Mouse (Mus musculus) forebrain, embryonic 15.5 days (tissue): ENCODE data around the gene Usp6nl. TPM values are rescaled to one million over a fixed set of nuclear protein-coding genes. Genes with fewer than 3 reads are reported as not detected.

ENCODE experiments used
- ATAC-seq: fragments of 200-750 bp; cut with Nextera tagmentation; replicated peaks from 2 replicates; pipeline ENCODE4 v1.8.0; 2017; ENCODE audit warnings: mild to moderate bottlenecking, moderate TSS enrichment, moderate library complexity
- H3K27ac ChIP-seq: fragments of 300-500 bp; sonication (generic); replicated peaks from 2 replicates; pipeline ENCODE4 v1.5.1; 2015; ENCODE audit warnings: mild to moderate bottlenecking, inconsistent platforms
- H3K27me3 ChIP-seq: fragments of 300-500 bp; sonication (generic); 2 replicates; pipeline ENCODE4 v1.6.1; 2015; ENCODE audit warnings: inconsistent platforms
- H3K36me3 ChIP-seq: fragments of 300-500 bp; sonication (generic); 2 replicates; pipeline ENCODE4 v1.6.1; 2015; ENCODE audit warnings: mild to moderate bottlenecking, inconsistent platforms
- H3K4me1 ChIP-seq: fragments of 300-500 bp; sonication (generic); 2 replicates; pipeline ENCODE4 v1.6.1; 2015; ENCODE audit warnings: inconsistent platforms
- H3K4me2 ChIP-seq: fragments of 300-500 bp; sonication (generic); replicated peaks from 2 replicates; pipeline ENCODE4 v1.6.1; 2015; ENCODE audit warnings: mild to moderate bottlenecking, inconsistent platforms
- H3K4me3 ChIP-seq: fragments of 300-500 bp; sonication (generic); 2 replicates; pipeline ENCODE4 v1.5.1; 2015; ENCODE audit warnings: mild to moderate bottlenecking, inconsistent platforms
- H3K9ac ChIP-seq: fragments of 300-500 bp; sonication (generic); replicated peaks from 2 replicates; pipeline ENCODE4 v1.6.1; 2015; ENCODE audit warnings: mild to moderate bottlenecking, inconsistent platforms
- H3K9me3 ChIP-seq: fragments of 300-500 bp; sonication (generic); 2 replicates; pipeline ENCODE4 v1.6.1; 2016; ENCODE audit warnings: inconsistent platforms
- WGBS: fragments of 180-500 bp; shearing (Covaris S2); methylation state at CpG from one replicate; pipeline ENCODE4 v1.1.7; 2015; ENCODE audit warnings: mixed read lengths; 5-methylcytosine and 5-hydroxymethylcytosine counted together
- polyA plus RNA-seq: library from polyadenylated mRNA; unstranded; fragments of >200 nt; fragmentation: Nextera tagmentation; extraction: Ambion mirVana; gene quantifications from 2 replicates; pipeline ENCODE4 v1.2.1, GENCODE M21; 2015

Usp6nl gene
- polyA plus RNA-seq, 1 experiment from 2014 or later: 7.6 TPM

GRCm38 (mm10) chr2:6469164-6469563, 146.7 kb downstream of the Usp6nl start:
- no peak for ATAC-seq

GRCm38 (mm10) chr2:6471110-6471611, 148.7 kb downstream of the Usp6nl start:
- ATAC-seq: peak; percentile 44; the same call in 1 of the 2 replicates
- no peaks in the 10 kb centered on the region for H3K9me3 ChIP-seq
- no peak overlapping the region for H3K9ac ChIP-seq
- no peaks in the 10 kb centered on the region for H3K36me3 ChIP-seq
- H3K27me3 ChIP-seq: no peaks in the 10 kb centered on the region
- peaks cover 7% of the 10 kb centered on the region for H3K4me1 ChIP-seq
- 56% methylated on average over 4 of the region's 4 CpGs for WGBS
- H3K4me3 ChIP-seq: no peak overlapping the region
- H3K4me2 ChIP-seq: no peak overlapping the region
- H3K27ac ChIP-seq: no peak overlapping the region

More at GRCm38 (mm10) chr2:6469164-6469563, 146.7 kb downstream of the Usp6nl start:
- Histone ChIP-seq H3K4me1 (peaks cover 15% of the 10 kb centered on the region), H3K27me3 (no peaks in the 10 kb centered on the region), H3K4me3 (no peak overlapping the region), H3K27ac (no peak overlapping the region), H3K9me3 (no peaks in the 10 kb centered on the region), H3K36me3 (no peaks in the 10 kb centered on the region), H3K9ac (no peak overlapping the region), H3K4me2 (no peak overlapping the region)
- 44% methylated on average over 9 of the region's 9 CpGs for WGBS

GRCm38 (mm10) chr2:6473829-6474228, 151.4 kb downstream of the Usp6nl start:
- H3K4me2 ChIP-seq: no peak overlapping the region
- WGBS: 79% methylated on average over 5 of the region's 5 CpGs
- H3K4me3 ChIP-seq: no peak overlapping the region
- H3K27ac ChIP-seq: no peak overlapping the region
- H3K4me1 ChIP-seq: peaks cover 13% of the 10 kb centered on the region
- no peak for ATAC-seq
- H3K36me3 ChIP-seq: no peaks in the 10 kb centered on the region
- H3K9ac ChIP-seq: no peak overlapping the region
- no peaks in the 10 kb centered on the region for H3K9me3 ChIP-seq
- H3K27me3 ChIP-seq: no peaks in the 10 kb centered on the region

- Histone ChIP-seq H3K4me3 (no peak overlapping the region), H3K27ac (no peak overlapping the region), H3K36me3 (no peaks in the 10 kb centered on the region), H3K4me2 (no peak overlapping the region), H3K9ac (no peak overlapping the region), H3K4me1 (peaks cover 16% of the 10 kb centered on the region), H3K9me3 (no peaks in the 10 kb centered on the region), H3K27me3 (no peaks in the 10 kb centered on the region)
- no peak for ATAC-seq
- WGBS: 89% methylated on average over 4 of the region's 4 CpGs
Measured at GRCm38 (mm10) chr2:6477884-6478283, 155.4 kb downstream of the Usp6nl start.

- Histone ChIP-seq H3K36me3 (no peaks in the 10 kb centered on the region), H3K9me3 (no peaks in the 10 kb centered on the region), H3K4me2 (no peak overlapping the region), H3K4me1 (peaks cover 22% of the 10 kb centered on the region), H3K9ac (no peak overlapping the region), H3K4me3 (no peak overlapping the region), H3K27me3 (no peaks in the 10 kb centered on the region), H3K27ac (peak overlapping the region; percentile 24)
- WGBS: 56% methylated on average over 16 of the region's 16 CpGs
- ATAC-seq: peak; percentile 30; the same call in 1 of the 2 replicates
Measured at GRCm38 (mm10) chr2:6478361-6478965, 156.0 kb downstream of the Usp6nl start.

- H3K9ac ChIP-seq: no peak overlapping the region
- H3K4me3 ChIP-seq: no peak overlapping the region
- no peaks in the 10 kb centered on the region for H3K27me3 ChIP-seq
- no peak overlapping the region for H3K4me2 ChIP-seq
- ATAC-seq: peak; percentile 62
- WGBS: 34% methylated on average over 13 of the region's 13 CpGs
- H3K9me3 ChIP-seq: no peaks in the 10 kb centered on the region
- no peaks in the 10 kb centered on the region for H3K36me3 ChIP-seq
- H3K27ac ChIP-seq: peak overlapping the region; percentile 24
- H3K4me1 ChIP-seq: peaks cover 27% of the 10 kb centered on the region
Measured at GRCm38 (mm10) chr2:6478966-6479391, 156.5 kb downstream of the Usp6nl start.

GRCm38 (mm10) chr2:6479620-6480019, 157.2 kb downstream of the Usp6nl start:
- no peak for ATAC-seq
- Histone ChIP-seq H3K4me3 (no peak overlapping the region), H3K27me3 (no peaks in the 10 kb centered on the region), H3K9me3 (no peaks in the 10 kb centered on the region), H3K36me3 (no peaks in the 10 kb centered on the region), H3K4me1 (peaks cover 32% of the 10 kb centered on the region), H3K27ac (no peak overlapping the region), H3K9ac (no peak overlapping the region), H3K4me2 (no peak overlapping the region)
- 83% methylated on average over 5 of the region's 5 CpGs for WGBS

GRCm38 (mm10) chr2:6481966-6482365, 159.5 kb downstream of the Usp6nl start:
- no peak for ATAC-seq
- no peak overlapping the region for H3K4me3 ChIP-seq
- no peaks in the 10 kb centered on the region for H3K27me3 ChIP-seq
- no peak overlapping the region for H3K4me2 ChIP-seq
- 97% methylated on average over 8 of the region's 8 CpGs for WGBS
- no peaks in the 10 kb centered on the region for H3K36me3 ChIP-seq
- H3K27ac ChIP-seq: no peak overlapping the region
- peaks cover 32% of the 10 kb centered on the region for H3K4me1 ChIP-seq
- no peaks in the 10 kb centered on the region for H3K9me3 ChIP-seq
- no peak overlapping the region for H3K9ac ChIP-seq

GRCm38 (mm10) chr2:6482411-6482810, 159.9 kb downstream of the Usp6nl start:
- no peak overlapping the region for H3K4me3 ChIP-seq
- no peaks in the 10 kb centered on the region for H3K27me3 ChIP-seq
- no peak overlapping the region for H3K4me2 ChIP-seq
- H3K9me3 ChIP-seq: no peaks in the 10 kb centered on the region
- 0 out of 2 replicates have a peak overlapping the region, but pooled peaks have one; percentile 32 for H3K27ac ChIP-seq
- no peak for ATAC-seq
- peaks cover 32% of the 10 kb centered on the region for H3K4me1 ChIP-seq
- H3K36me3 ChIP-seq: no peaks in the 10 kb centered on the region
- no peak overlapping the region for H3K9ac ChIP-seq
- WGBS: 35% methylated on average over 3 of the region's 3 CpGs

GRCm38 (mm10) chr2:6483081-6483992, 160.9 kb downstream of the Usp6nl start:
- WGBS: 22% methylated on average over 8 of the region's 8 CpGs
- Histone ChIP-seq H3K9me3 (no peaks in the 10 kb centered on the region), H3K27me3 (no peaks in the 10 kb centered on the region), H3K4me1 (peaks cover 37% of the 10 kb centered on the region), H3K4me2 (no peak overlapping the region), H3K36me3 (no peaks in the 10 kb centered on the region), H3K9ac (no peak overlapping the region), H3K4me3 (no peak overlapping the region), H3K27ac (peak overlapping the region; percentile 32; the same call in 1 of the 2 replicates)
- ATAC-seq: peak; percentile 68

GRCm38 (mm10) chr2:6484179-6484578, 161.7 kb downstream of the Usp6nl start:
- H3K4me2 ChIP-seq: no peak overlapping the region
- H3K4me3 ChIP-seq: no peak overlapping the region
- peaks cover 31% of the 10 kb centered on the region for H3K4me1 ChIP-seq
- H3K9ac ChIP-seq: no peak overlapping the region
- ATAC-seq: no peak
- 87% methylated on average over 3 of the region's 3 CpGs for WGBS
- no peaks in the 10 kb centered on the region for H3K27me3 ChIP-seq
- H3K9me3 ChIP-seq: no peaks in the 10 kb centered on the region
- no peaks in the 10 kb centered on the region for H3K36me3 ChIP-seq
- no peak overlapping the region for H3K27ac ChIP-seq
